Comparison of ENCODE assay signal across 11 mouse cellular contexts in the genomic region with DNA sequence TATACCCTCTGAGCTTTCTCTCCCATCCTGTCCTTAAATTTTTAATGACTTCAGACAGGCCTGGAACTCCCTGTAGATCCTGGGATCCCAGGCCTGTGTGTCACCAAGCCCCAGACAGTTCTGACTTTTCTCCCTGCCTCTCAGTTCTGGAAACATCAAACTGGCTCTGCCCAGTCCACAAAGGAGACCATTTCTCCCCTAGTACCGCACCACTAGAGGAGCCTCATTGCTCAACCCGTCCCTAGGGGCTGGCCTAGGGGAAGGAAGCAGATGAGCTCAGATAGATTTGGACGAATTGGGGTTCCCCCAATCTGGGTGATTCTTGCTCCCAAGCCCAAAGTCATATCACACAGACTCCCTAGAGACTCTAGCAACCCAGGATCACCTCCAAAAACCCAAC. TPM values are rescaled to one million over a fixed set of nuclear protein-coding genes. Genes with fewer than 3 reads are reported as not detected.
A peak's percentile ranks its signal among the peaks of the same experiment; 100 is the strongest.
DNase-seq lines count a peak whose midpoint lies in the region; ATAC-seq lines count a peak whose summit lies in the region.
"Had no signal": no experiment of that assay in that cellular context is flagged by ENCODE, and none has a peak within 500 bp of the region (broad histone marks: within the 10 kb centered on the region; RNA-seq: fewer than 3 reads in every experiment).

No protein-coding gene starts in this region.

- H3K27ac ChIP-seq in forebrain, embryonic 13.5 days = no peak overlapping the region
- no peak overlapping the region for H3K27ac ChIP-seq in forebrain, embryonic 14.5 days (ENCODE audit: low read depth, low read length)
- 0 out of 2 replicates have a peak overlapping the region, but pooled peaks have one; percentile 8 for H3K27ac ChIP-seq in neural tube, embryonic 11.5 days (ENCODE audit: low read depth, low read length)
- no peak overlapping the region for H3K27ac ChIP-seq in intestine, embryonic 14.5 days (ENCODE audit: low read depth)
- no peak overlapping the region; the same call in 1 of the 2 replicates for H3K27ac ChIP-seq in neural tube, embryonic 15.5 days (replicated peaks)
- H3K27ac ChIP-seq: liver, embryonic 13.5 days had no signal

- peaks cover 96% of the 10 kb centered on the region for H3K4me1 ChIP-seq in forebrain, embryonic 13.5 days
- H3K4me1 ChIP-seq in forebrain, embryonic 14.5 days (ENCODE audit: control insufficient read depth, insufficient read depth, low read length) = peaks cover 54% of the 10 kb centered on the region
- peaks cover 42% of the 10 kb centered on the region for H3K4me1 ChIP-seq in neural tube, embryonic 11.5 days (ENCODE audit: control insufficient read depth, insufficient read depth, low read length)
- peaks cover 82% of the 10 kb centered on the region for H3K4me1 ChIP-seq in intestine, embryonic 14.5 days (replicated peaks; ENCODE audit: control insufficient read depth, insufficient read depth, low read length)
- H3K4me1 ChIP-seq in neural tube, embryonic 15.5 days = peaks cover 89% of the 10 kb centered on the region

- intact Hi-C loops in left cerebral cortex, postnatal 25 days (cut with DNase I) = no loop called here

- no peak overlapping the region for H3K4me3 ChIP-seq in forebrain, embryonic 13.5 days
- H3K4me3 ChIP-seq in forebrain, embryonic 14.5 days (ENCODE audit: low read depth, low read length) = no peak overlapping the region
- H3K4me3 ChIP-seq in neural tube, embryonic 11.5 days (ENCODE audit: low read depth, low read length) = no peak overlapping the region
- no peak overlapping the region for H3K4me3 ChIP-seq in intestine, embryonic 14.5 days (ENCODE audit: low read depth, low read length)
- H3K4me3 ChIP-seq in neural tube, embryonic 15.5 days (replicated peaks) = no peak overlapping the region
- H3K4me3 ChIP-seq: liver, embryonic 13.5 days had no signal

- no peak overlapping the region for H3K9ac ChIP-seq in forebrain, embryonic 13.5 days
- H3K9ac ChIP-seq in forebrain, embryonic 14.5 days (ENCODE audit: low read length) = no peak overlapping the region
- H3K9ac ChIP-seq in neural tube, embryonic 11.5 days (ENCODE audit: low read length) = no peak overlapping the region
- H3K9ac ChIP-seq in intestine, embryonic 14.5 days (ENCODE audit: low read length) = no peak overlapping the region
- no peak overlapping the region for H3K9ac ChIP-seq in neural tube, embryonic 15.5 days (replicated peaks)
- H3K9ac ChIP-seq: liver, embryonic 13.5 days had no signal

- ATAC-seq in forebrain, embryonic 13.5 days = no peak
- ATAC-seq in forebrain, embryonic 14.5 days = no peak
- ATAC-seq in neural tube, embryonic 11.5 days (ENCODE audit: insufficient read depth, low FRiP score, low TSS enrichment) = no peak
- no peak for ATAC-seq in intestine, embryonic 14.5 days (replicated peaks; ENCODE audit: low FRiP score, low TSS enrichment, low read depth)
- no peak for ATAC-seq in neural tube, embryonic 15.5 days (ENCODE audit: low FRiP score)

- no peak for DNase-seq in forebrain, embryonic 14.5 days (ENCODE audit: low spot score)
- no peak for DNase-seq in neural tube, embryonic 11.5 days (ENCODE audit: low spot score)
- no peak for DNase-seq in neural tube, embryonic 10.5 days (ENCODE audit: extremely low spot score, low spot score)
- DNase-seq in intestine, embryonic 14.5 days (ENCODE audit: low spot score) = no peak
- no peak for DNase-seq in cerebellum, postnatal 25 days
- DNase-seq in left cerebral cortex, postnatal 25 days (ENCODE audit: low spot score in 2 of 2) = no peak
- DNase-seq: gastrocnemius, postnatal 25 days; liver, embryonic 13.5 days; spleen, adult 18-20 months had no signal

- 6% methylated on average over 3 of the region's 3 CpGs for WGBS in forebrain, embryonic 13.5 days
- WGBS in forebrain, embryonic 14.5 days = 22% methylated on average over 3 of the region's 3 CpGs
- WGBS in neural tube, embryonic 11.5 days = 8% methylated on average over 3 of the region's 3 CpGs
- 30% methylated on average over 3 of the region's 3 CpGs for WGBS in intestine, embryonic 14.5 days
- 2% methylated on average over 3 of the region's 3 CpGs for WGBS in neural tube, embryonic 15.5 days

- H3K9me3 ChIP-seq in forebrain, embryonic 13.5 days (replicated peaks) = no peaks in the 10 kb centered on the region
- no peaks in the 10 kb centered on the region for H3K9me3 ChIP-seq in forebrain, embryonic 14.5 days (replicated peaks; ENCODE audit: control insufficient read depth, low read length)
- no peaks in the 10 kb centered on the region for H3K9me3 ChIP-seq in neural tube, embryonic 11.5 days (ENCODE audit: control insufficient read depth, low read length)
- no peaks in the 10 kb centered on the region for H3K9me3 ChIP-seq in intestine, embryonic 14.5 days (ENCODE audit: control insufficient read depth, low read length)
- no peaks in the 10 kb centered on the region for H3K9me3 ChIP-seq in neural tube, embryonic 15.5 days (replicated peaks)
- H3K9me3 ChIP-seq: liver, embryonic 13.5 days had no signal

- H3K36me3 ChIP-seq in forebrain, embryonic 13.5 days (ENCODE audit: poor library complexity, severe bottlenecking) = no peaks in the 10 kb centered on the region
- no peaks in the 10 kb centered on the region for H3K36me3 ChIP-seq in forebrain, embryonic 14.5 days (ENCODE audit: control insufficient read depth, insufficient read depth, low read length)
- no peaks in the 10 kb centered on the region for H3K36me3 ChIP-seq in neural tube, embryonic 11.5 days (ENCODE audit: control insufficient read depth, insufficient read depth, low read length)
- no peaks in the 10 kb centered on the region for H3K36me3 ChIP-seq in intestine, embryonic 14.5 days (ENCODE audit: control insufficient read depth, insufficient read depth, low read length)
- H3K36me3 ChIP-seq in neural tube, embryonic 15.5 days = no peaks in the 10 kb centered on the region
- H3K36me3 ChIP-seq: liver, embryonic 13.5 days had no signal

- H3K4me2 ChIP-seq in forebrain, embryonic 13.5 days = peak overlapping the region; percentile 63; the same call in 1 of the 2 replicates
- no peak overlapping the region; the same call in 1 of the 2 replicates for H3K4me2 ChIP-seq in forebrain, embryonic 14.5 days (ENCODE audit: low read length)
- peak overlapping the region; percentile 51; the same call in 1 of the 2 replicates for H3K4me2 ChIP-seq in neural tube, embryonic 11.5 days (ENCODE audit: low read depth)
- H3K4me2 ChIP-seq in intestine, embryonic 14.5 days (ENCODE audit: low read length) = 0 out of 2 replicates have a peak overlapping the region, but pooled peaks have one; percentile 61
- H3K4me2 ChIP-seq in neural tube, embryonic 15.5 days = peak overlapping the region; percentile 59

- peaks cover 82% of the 10 kb centered on the region for H3K27me3 ChIP-seq in forebrain, embryonic 13.5 days
- peaks cover 49% of the 10 kb centered on the region for H3K27me3 ChIP-seq in forebrain, embryonic 14.5 days (replicated peaks; ENCODE audit: control insufficient read depth, insufficient read depth, low read length)
- peaks cover 86% of the 10 kb centered on the region for H3K27me3 ChIP-seq in neural tube, embryonic 11.5 days (ENCODE audit: control insufficient read depth, insufficient read depth, low read length)
- peaks cover 39% of the 10 kb centered on the region for H3K27me3 ChIP-seq in intestine, embryonic 14.5 days (replicated peaks; ENCODE audit: control insufficient read depth, insufficient read depth, low read length)
- peaks cover 68% of the 10 kb centered on the region for H3K27me3 ChIP-seq in neural tube, embryonic 15.5 days (replicated peaks)

RNA-seq across cellular contexts. Expression of gene Gadd45b, which starts 5.4 kb away (rescaled TPM):
- 4.9 and 5.1 TPM in 2 replicates for polyA plus RNA-seq in forebrain, embryonic 13.5 days (2015; fragmentation: Nextera tagmentation; extraction: Ambion mirVana)
- 5.2 and 6.2 TPM in 2 replicates for polyA plus RNA-seq in forebrain, embryonic 14.5 days (2014; fragmentation: Nextera tagmentation; extraction: Ambion mirVana)
- 7.9 and 8.5 TPM in 2 replicates for polyA plus RNA-seq in neural tube, embryonic 11.5 days (2014; fragmentation: Nextera tagmentation; extraction: Ambion mirVana)
- 18.2 and 21.2 TPM in 2 replicates for polyA plus RNA-seq in intestine, embryonic 14.5 days (2014; fragmentation: Nextera tagmentation; extraction: Ambion mirVana)
- 9.0 and 11.1 TPM in 2 replicates for polyA plus RNA-seq in neural tube, embryonic 15.5 days (2015; fragmentation: Nextera tagmentation; extraction: Ambion mirVana)
- total RNA-seq in left cerebral cortex, postnatal 25 days (2021) = 10 to 100 TPM; 16.4 to 19.0 TPM

RNA-seq across cellular contexts. Expression of gene Lmnb2, which starts 17.2 kb away (rescaled TPM):
- 54.0 and 54.9 TPM in 2 replicates for polyA plus RNA-seq in forebrain, embryonic 13.5 days (2015; fragmentation: Nextera tagmentation; extraction: Ambion mirVana)
- 12.1 and 14.4 TPM in 2 replicates for polyA plus RNA-seq in forebrain, embryonic 14.5 days (2014; fragmentation: Nextera tagmentation; extraction: Ambion mirVana)
- polyA plus RNA-seq in neural tube, embryonic 11.5 days (2014; fragmentation: Nextera tagmentation; extraction: Ambion mirVana) = 23.0 and 27.9 TPM in 2 replicates
- polyA plus RNA-seq in intestine, embryonic 14.5 days (2014; fragmentation: Nextera tagmentation; extraction: Ambion mirVana) = 15.5 and 18.3 TPM in 2 replicates
- polyA plus RNA-seq in neural tube, embryonic 15.5 days (2015; fragmentation: Nextera tagmentation; extraction: Ambion mirVana) = 39.0 and 39.9 TPM in 2 replicates
- total RNA-seq in left cerebral cortex, postnatal 25 days (2021) = 10 to 100 TPM; 15.1 to 18.9 TPM

RNA-seq across cellular contexts. Expression of gene Timm13, which starts 34.5 kb away (rescaled TPM):
- polyA plus RNA-seq in forebrain, embryonic 13.5 days (2015; fragmentation: Nextera tagmentation; extraction: Ambion mirVana) = 356 and 364 TPM in 2 replicates
- 355 and 398 TPM in 2 replicates for polyA plus RNA-seq in forebrain, embryonic 14.5 days (2014; fragmentation: Nextera tagmentation; extraction: Ambion mirVana)
- polyA plus RNA-seq in neural tube, embryonic 11.5 days (2014; fragmentation: Nextera tagmentation; extraction: Ambion mirVana) = 312 and 323 TPM in 2 replicates
- 392 and 393 TPM in 2 replicates for polyA plus RNA-seq in intestine, embryonic 14.5 days (2014; fragmentation: Nextera tagmentation; extraction: Ambion mirVana)
- 333 and 359 TPM in 2 replicates for polyA plus RNA-seq in neural tube, embryonic 15.5 days (2015; fragmentation: Nextera tagmentation; extraction: Ambion mirVana)
- 100 to 1,000 TPM; 139 TPM for total RNA-seq in left cerebral cortex, postnatal 25 days (2021)
